Mouse (Mus musculus): Measurements from ENCODE around the gene Kmo. TPM values are rescaled to one million over a fixed set of nuclear protein-coding genes. Genes with fewer than 3 reads are reported as not detected.
A peak's percentile ranks its signal among the peaks of the same experiment; 100 is the strongest.

Kmo gene
- polyA plus RNA-seq, 1 experiment: 1.0 TPM

DNA sequence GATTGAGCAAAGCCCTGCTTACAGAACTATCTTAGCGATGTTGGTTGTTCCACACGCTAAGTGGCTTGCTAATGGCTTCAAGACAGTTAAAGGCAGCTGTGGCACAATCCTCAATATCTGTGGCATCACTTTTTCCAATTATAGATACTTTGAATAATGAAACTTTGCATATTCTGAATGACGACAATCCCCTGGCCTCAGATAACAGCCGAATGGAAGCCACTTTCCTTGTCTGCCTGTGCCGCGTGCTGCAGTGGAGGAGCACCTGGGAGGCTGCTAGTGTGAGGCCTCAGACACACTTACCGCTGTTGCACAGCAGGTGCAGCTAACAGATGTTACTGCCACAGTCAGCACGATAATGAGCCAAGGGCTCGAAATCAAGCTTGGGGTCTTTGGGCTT, 5.2 kb upstream of the Kmo start:
- no peak overlapping the region for H3K27ac ChIP-seq (ENCODE audit: control insufficient read depth, insufficient read depth, low read depth, low read length)
- H3K36me3 ChIP-seq (ENCODE audit: control insufficient read depth, insufficient read depth, low read length): no peaks in the 10 kb centered on the region
- H3K4me1 ChIP-seq (ENCODE audit: control insufficient read depth, insufficient read depth, low read length): no peaks in the 10 kb centered on the region
- no peak for TF ChIP-seq POLR2A (IDR thresholded peaks at IDR 0.05; ENCODE audit: control insufficient read depth, low read depth, low read length)
- TF ChIP-seq CTCF (IDR thresholded peaks at IDR 0.05; ENCODE audit: control insufficient read depth, insufficient read depth, insufficient replicate concordance, low read depth, low read length): no peak
- peak overlapping the region; percentile 3 for H3K4me3 ChIP-seq (ENCODE audit: control insufficient read depth, low read depth, low read length)
- no peaks in the 10 kb centered on the region for H3K27me3 ChIP-seq (ENCODE audit: control insufficient read depth, insufficient read depth, low read length)

DNA sequence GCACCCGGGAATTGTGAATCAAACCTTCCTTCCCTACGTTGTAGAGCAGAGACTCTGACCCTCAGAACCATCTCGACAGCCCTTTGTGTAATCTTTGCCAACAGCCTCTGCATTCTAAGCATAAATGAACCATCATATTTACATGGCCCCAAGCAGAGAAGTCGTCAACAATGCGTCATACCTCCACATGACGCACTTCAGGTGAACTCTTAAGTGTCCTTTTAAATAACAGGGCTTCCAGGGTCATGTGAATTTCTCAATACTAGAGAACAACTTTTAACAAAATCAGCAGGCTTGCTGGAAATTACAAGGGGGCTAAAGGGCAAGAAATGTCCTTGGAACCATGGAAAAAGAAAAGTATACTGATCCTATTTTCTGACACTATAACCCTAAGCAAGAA, 3.5 kb downstream of the Kmo start:
- no peaks in the 10 kb centered on the region for H3K4me1 ChIP-seq (ENCODE audit: control insufficient read depth, insufficient read depth, low read length)
- TF ChIP-seq POLR2A (IDR thresholded peaks at IDR 0.05; ENCODE audit: control insufficient read depth, low read depth, low read length) (no peak), CTCF (IDR thresholded peaks at IDR 0.05; ENCODE audit: control insufficient read depth, insufficient read depth, insufficient replicate concordance, low read depth, low read length) (no peak)
- no peak overlapping the region for H3K27ac ChIP-seq (ENCODE audit: control insufficient read depth, insufficient read depth, low read depth, low read length)
- no peaks in the 10 kb centered on the region for H3K36me3 ChIP-seq (ENCODE audit: control insufficient read depth, insufficient read depth, low read length)
- no peaks in the 10 kb centered on the region for H3K27me3 ChIP-seq (ENCODE audit: control insufficient read depth, insufficient read depth, low read length)
- no peak overlapping the region for H3K4me3 ChIP-seq (ENCODE audit: control insufficient read depth, low read depth, low read length)

DNA sequence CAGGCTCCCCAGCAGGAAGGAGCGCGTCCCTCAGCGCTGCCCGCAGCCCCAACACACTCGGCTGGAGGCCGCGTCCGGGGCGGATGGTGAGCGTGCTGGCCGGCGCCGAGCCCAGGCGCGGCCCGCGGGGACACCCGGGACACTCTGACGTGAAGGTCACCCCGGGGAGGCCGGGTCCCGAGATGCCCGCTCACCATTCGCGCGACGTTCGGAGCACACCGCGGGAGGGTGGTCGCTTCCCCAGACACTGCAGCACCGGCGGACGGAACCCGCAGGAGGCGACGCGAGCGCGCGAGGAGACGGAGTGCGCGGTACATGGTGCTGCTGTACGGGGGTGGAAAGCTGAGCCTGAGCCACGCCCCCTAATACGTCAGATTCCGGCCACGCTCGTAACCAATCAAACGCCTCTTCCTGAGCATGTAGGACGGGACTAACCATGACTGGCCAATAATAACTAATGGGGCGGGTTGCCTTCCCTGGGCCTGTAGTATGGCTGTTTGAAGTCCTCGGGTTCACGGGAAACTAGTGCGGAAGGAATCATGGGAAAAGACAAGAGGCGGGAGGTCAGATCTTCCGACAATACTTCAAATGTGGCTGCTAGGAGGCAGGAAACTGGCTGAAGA, 5.2 kb downstream of the Kmo start, which contains the start of gene Fh1:
Gene Fh1 (minus strand): TSS at position 379 of the 623 bp plus-strand sequence.
- peak within 1 kb of the TSS; percentile 77 for H3K4me3 ChIP-seq (ENCODE audit: control insufficient read depth, low read depth, low read length)
- no peaks in the 10 kb centered on the region for H3K36me3 ChIP-seq (ENCODE audit: control insufficient read depth, insufficient read depth, low read length)
- peak; percentile 97 for TF ChIP-seq POLR2A (IDR thresholded peaks at IDR 0.05; ENCODE audit: control insufficient read depth, low read depth, low read length)
- TF ChIP-seq CTCF (IDR thresholded peaks at IDR 0.05; ENCODE audit: control insufficient read depth, insufficient read depth, insufficient replicate concordance, low read depth, low read length): no peak
- no peaks in the 10 kb centered on the region for H3K27me3 ChIP-seq (ENCODE audit: control insufficient read depth, insufficient read depth, low read length)
- H3K4me1 ChIP-seq (ENCODE audit: control insufficient read depth, insufficient read depth, low read length): no peaks in the 10 kb centered on the region
- H3K27ac ChIP-seq (ENCODE audit: control insufficient read depth, insufficient read depth, low read depth, low read length): peak within 1 kb of the TSS; percentile 75

DNA sequence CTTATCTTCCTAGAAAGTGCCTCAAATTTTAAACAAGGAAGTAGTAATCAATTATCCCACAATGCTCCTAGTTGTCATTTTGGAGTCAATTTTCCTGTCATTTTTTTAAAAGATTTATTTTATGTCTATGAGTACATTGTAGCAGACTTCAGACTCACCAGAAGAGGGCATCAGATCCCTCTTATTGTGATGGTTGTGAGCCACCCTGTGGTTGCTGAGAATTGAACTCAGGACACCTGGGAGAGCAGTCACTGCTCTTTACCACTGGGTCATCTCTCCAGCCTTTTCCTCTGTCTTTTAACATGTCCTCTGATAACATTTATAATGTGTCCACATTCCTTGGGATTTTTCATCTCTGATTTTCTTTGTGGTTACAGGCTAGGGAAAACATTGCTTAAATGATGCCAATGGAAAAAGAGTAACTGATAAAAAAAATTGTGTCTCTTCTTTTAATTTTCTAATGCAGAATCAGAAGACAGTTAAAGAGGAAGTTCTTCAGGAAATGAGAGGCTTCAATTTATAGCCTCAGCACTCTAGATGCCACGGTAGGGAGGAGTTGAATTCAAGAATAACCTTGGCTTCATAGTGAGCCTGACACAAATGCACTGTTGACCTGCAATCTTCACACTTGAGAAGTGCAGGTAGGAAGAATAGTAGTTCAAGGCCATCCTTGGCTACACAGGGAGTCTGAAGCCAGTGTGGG, 6.0 kb downstream of the Kmo start:
- Histone ChIP-seq H3K36me3 (ENCODE audit: control insufficient read depth, insufficient read depth, low read length) (no peaks in the 10 kb centered on the region), H3K27ac (ENCODE audit: control insufficient read depth, insufficient read depth, low read depth, low read length) (peak overlapping the region; percentile 75), H3K4me1 (ENCODE audit: control insufficient read depth, insufficient read depth, low read length) (no peaks in the 10 kb centered on the region), H3K27me3 (ENCODE audit: control insufficient read depth, insufficient read depth, low read length) (no peaks in the 10 kb centered on the region), H3K4me3 (ENCODE audit: control insufficient read depth, low read depth, low read length) (peak overlapping the region; percentile 77; the same call in 1 of the 2 replicates)
- TF ChIP-seq CTCF (IDR thresholded peaks at IDR 0.05; ENCODE audit: control insufficient read depth, insufficient read depth, insufficient replicate concordance, low read depth, low read length): no peak
- no peak for TF ChIP-seq POLR2A (IDR thresholded peaks at IDR 0.05; ENCODE audit: control insufficient read depth, low read depth, low read length)

DNA sequence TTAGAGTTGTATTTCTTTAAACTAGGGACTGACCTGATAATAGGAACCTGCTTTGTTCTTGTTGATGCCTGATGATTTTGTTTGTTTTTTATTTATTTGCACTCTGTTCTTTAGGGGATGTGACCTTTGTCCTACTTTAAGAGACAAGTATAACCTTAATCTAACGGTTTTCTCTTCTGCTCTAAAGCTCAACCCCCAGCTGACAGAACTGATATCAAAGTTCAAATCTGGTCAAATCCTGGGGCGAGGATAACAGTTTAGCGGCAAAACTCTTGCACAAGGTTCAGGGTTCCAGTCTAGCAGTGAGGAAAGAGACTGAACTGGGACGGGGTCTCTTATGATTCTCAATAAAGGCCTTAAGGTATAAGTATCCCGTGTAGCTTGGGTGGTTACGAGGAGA, 9.1 kb downstream of the Kmo start:
- Histone ChIP-seq H3K27me3 (ENCODE audit: control insufficient read depth, insufficient read depth, low read length) (no peaks in the 10 kb centered on the region), H3K36me3 (ENCODE audit: control insufficient read depth, insufficient read depth, low read length) (no peaks in the 10 kb centered on the region), H3K27ac (ENCODE audit: control insufficient read depth, insufficient read depth, low read depth, low read length) (no peak overlapping the region), H3K4me1 (ENCODE audit: control insufficient read depth, insufficient read depth, low read length) (no peaks in the 10 kb centered on the region), H3K4me3 (ENCODE audit: control insufficient read depth, low read depth, low read length) (no peak overlapping the region)
- TF ChIP-seq POLR2A (IDR thresholded peaks at IDR 0.05; ENCODE audit: control insufficient read depth, low read depth, low read length): no peak
- no peak for TF ChIP-seq CTCF (IDR thresholded peaks at IDR 0.05; ENCODE audit: control insufficient read depth, insufficient read depth, insufficient replicate concordance, low read depth, low read length)

DNA sequence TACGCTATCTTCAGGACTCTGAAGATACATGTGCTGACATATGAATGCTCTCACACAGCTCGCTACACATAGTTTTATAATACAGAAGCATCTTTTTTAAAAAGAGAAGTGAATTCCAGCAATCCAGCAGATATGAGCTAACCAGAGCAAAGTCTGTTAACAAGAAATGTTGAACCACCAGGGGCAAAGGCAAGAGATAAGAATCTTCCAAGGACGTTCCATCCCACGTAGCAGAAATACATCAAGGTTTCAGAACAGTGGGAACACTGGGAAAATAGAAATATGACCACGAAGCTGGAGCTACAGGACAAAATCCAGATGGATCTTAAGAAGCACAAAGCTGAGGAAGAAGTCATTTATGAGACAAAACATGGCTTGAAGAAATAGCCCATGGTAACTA, 10.2 kb downstream of the Kmo start:
- TF ChIP-seq CTCF (IDR thresholded peaks at IDR 0.05; ENCODE audit: control insufficient read depth, insufficient read depth, insufficient replicate concordance, low read depth, low read length) (no peak), POLR2A (IDR thresholded peaks at IDR 0.05; ENCODE audit: control insufficient read depth, low read depth, low read length) (no peak)
- H3K36me3 ChIP-seq (ENCODE audit: control insufficient read depth, insufficient read depth, low read length): no peaks in the 10 kb centered on the region
- H3K27ac ChIP-seq (ENCODE audit: control insufficient read depth, insufficient read depth, low read depth, low read length): no peak overlapping the region
- H3K4me1 ChIP-seq (ENCODE audit: control insufficient read depth, insufficient read depth, low read length): no peaks in the 10 kb centered on the region
- H3K27me3 ChIP-seq (ENCODE audit: control insufficient read depth, insufficient read depth, low read length): no peaks in the 10 kb centered on the region
- H3K4me3 ChIP-seq (ENCODE audit: control insufficient read depth, low read depth, low read length): no peak overlapping the region

DNA sequence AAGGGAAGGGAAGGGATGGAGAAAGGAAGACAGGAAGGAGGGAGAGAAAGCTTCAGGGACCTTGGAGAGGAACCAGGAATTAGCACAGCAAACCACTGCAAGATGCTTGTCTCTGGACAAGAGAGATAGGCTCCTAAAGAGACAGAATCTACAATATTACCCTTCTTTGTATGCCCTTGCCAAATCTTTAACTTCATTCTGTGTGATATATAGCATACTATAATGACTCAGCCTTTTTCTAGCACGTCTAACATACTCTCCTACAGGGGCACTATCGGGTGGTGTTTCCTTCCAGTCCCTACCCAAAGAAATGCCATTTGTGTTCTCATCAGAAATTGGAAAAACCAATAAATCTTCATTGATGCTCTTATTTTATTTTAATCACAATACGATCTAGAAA, 10.9 kb downstream of the Kmo start:
- TF ChIP-seq CTCF (IDR thresholded peaks at IDR 0.05; ENCODE audit: control insufficient read depth, insufficient read depth, insufficient replicate concordance, low read depth, low read length) (no peak), POLR2A (IDR thresholded peaks at IDR 0.05; ENCODE audit: control insufficient read depth, low read depth, low read length) (no peak)
- H3K4me1 ChIP-seq (ENCODE audit: control insufficient read depth, insufficient read depth, low read length): no peaks in the 10 kb centered on the region
- H3K36me3 ChIP-seq (ENCODE audit: control insufficient read depth, insufficient read depth, low read length): no peaks in the 10 kb centered on the region

More for the DNA sequence above, 10.9 kb downstream of the Kmo start:
- Histone ChIP-seq H3K27ac (ENCODE audit: control insufficient read depth, insufficient read depth, low read depth, low read length) (no peak overlapping the region), H3K4me3 (ENCODE audit: control insufficient read depth, low read depth, low read length) (no peak overlapping the region), H3K27me3 (ENCODE audit: control insufficient read depth, insufficient read depth, low read length) (no peaks in the 10 kb centered on the region)
